Mouse (Mus musculus) neural tube, embryonic 11.5 days (tissue): ENCODE results near the gene Bmf. TPM values are rescaled to one million over a fixed set of nuclear protein-coding genes. Genes with fewer than 3 reads are reported as not detected.

Experiments
- ATAC-seq: fragments of 200-750 bp; cut with Nextera tagmentation; 2 replicates; pipeline ENCODE4 v1.8.0; 2017; ENCODE audit warnings: moderate number of reproducible peaks, mild to moderate bottlenecking, moderate TSS enrichment, moderate library complexity; ENCODE audit not compliant: insufficient read depth, low FRiP score, low TSS enrichment
- DNase-seq: peaks from one replicate; pipeline ENCODE4 v3.0.0-alpha.2; 2015; ENCODE audit warnings: low spot score
- H3K27ac ChIP-seq: fragments of 300-500 bp; sonication (generic); 2 replicates; pipeline ENCODE4 v1.5.1; 2014; ENCODE audit warnings: low read depth, mild to moderate bottlenecking, low read length
- H3K27me3 ChIP-seq: fragments of 300-500 bp; sonication (generic); 2 replicates; pipeline ENCODE4 v1.6.1; 2014; ENCODE audit warnings: mild to moderate bottlenecking, low read length, mixed read lengths; ENCODE audit not compliant: control insufficient read depth, insufficient read depth
- H3K36me3 ChIP-seq: fragments of 300-500 bp; sonication (generic); 2 replicates; pipeline ENCODE4 v1.6.1; 2014; ENCODE audit warnings: mild to moderate bottlenecking, low read length, moderate library complexity, mixed read lengths; ENCODE audit not compliant: control insufficient read depth, insufficient read depth
- H3K4me1 ChIP-seq: fragments of 300-500 bp; sonication (generic); 2 replicates; pipeline ENCODE4 v1.6.1; 2014; ENCODE audit warnings: low read length, mixed read lengths; ENCODE audit not compliant: control insufficient read depth, insufficient read depth
- H3K4me2 ChIP-seq: fragments of 300-500 bp; sonication (generic); 2 replicates; pipeline ENCODE4 v1.6.1; 2014; ENCODE audit warnings: low read depth, mild to moderate bottlenecking, moderate library complexity
- H3K4me3 ChIP-seq: fragments of 300-500 bp; sonication (generic); 2 replicates; pipeline ENCODE4 v1.5.1; 2014; ENCODE audit warnings: low read depth, low read length
- H3K9ac ChIP-seq: fragments of 300-500 bp; sonication (generic); 2 replicates; pipeline ENCODE4 v1.6.1; 2014; ENCODE audit warnings: mild to moderate bottlenecking, low read length
- H3K9me3 ChIP-seq: fragments of 300-500 bp; sonication (generic); 2 replicates; pipeline ENCODE4 v1.6.1; 2016; ENCODE audit warnings: low read length; ENCODE audit not compliant: control insufficient read depth
- WGBS: fragments of 180-500 bp; shearing (Covaris S2); extraction: QIAGEN DNeasy Blood & Tissue Kit; methylation state at CpG from one replicate; pipeline ENCODE4 v1.1.7; 2014; 5-methylcytosine and 5-hydroxymethylcytosine counted together
- polyA plus RNA-seq: library from polyadenylated mRNA; unstranded; fragments of >200 nt; fragmentation: Nextera tagmentation; extraction: Ambion mirVana; gene quantifications from 2 replicates; pipeline ENCODE4 v1.2.1, GENCODE M21; 2014

The Bmf gene
- polyA plus RNA-seq, 1 experiment from 2014 or later = 5.9 TPM

DNA sequence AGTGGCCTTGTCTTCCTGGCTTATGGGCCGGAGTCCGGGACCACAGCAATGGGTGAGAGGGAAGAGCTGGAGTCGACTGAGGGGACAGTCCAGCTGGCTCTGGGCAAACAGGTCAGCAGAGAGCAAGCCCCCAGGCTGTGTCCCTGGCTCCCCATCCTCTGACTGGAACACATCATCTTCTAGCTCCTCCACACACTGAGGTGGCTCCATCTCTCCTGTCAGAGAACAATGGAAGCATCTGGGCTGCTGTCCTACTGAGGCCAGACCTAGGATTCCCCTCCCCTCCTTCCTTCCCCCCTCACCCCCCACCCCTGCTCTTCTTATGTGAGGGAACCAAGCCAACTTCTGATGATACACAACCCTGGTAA lies 2.7 kb downstream of the Bmf start:
- H3K4me3 ChIP-seq = no peak overlapping the region
- peaks cover 46% of the 10 kb centered on the region for H3K4me1 ChIP-seq
- H3K36me3 ChIP-seq = no peaks in the 10 kb centered on the region
- H3K27ac ChIP-seq = no peak overlapping the region
- WGBS = 53% methylated on average over 3 of the region's 3 CpGs
- ATAC-seq (no peak), DNase-seq (no peak)
- H3K9me3 ChIP-seq = no peaks in the 10 kb centered on the region
- no peaks in the 10 kb centered on the region for H3K27me3 ChIP-seq
- no peak overlapping the region; the same call in 1 of the 2 replicates for H3K4me2 ChIP-seq
- no peak overlapping the region for H3K9ac ChIP-seq

DNA sequence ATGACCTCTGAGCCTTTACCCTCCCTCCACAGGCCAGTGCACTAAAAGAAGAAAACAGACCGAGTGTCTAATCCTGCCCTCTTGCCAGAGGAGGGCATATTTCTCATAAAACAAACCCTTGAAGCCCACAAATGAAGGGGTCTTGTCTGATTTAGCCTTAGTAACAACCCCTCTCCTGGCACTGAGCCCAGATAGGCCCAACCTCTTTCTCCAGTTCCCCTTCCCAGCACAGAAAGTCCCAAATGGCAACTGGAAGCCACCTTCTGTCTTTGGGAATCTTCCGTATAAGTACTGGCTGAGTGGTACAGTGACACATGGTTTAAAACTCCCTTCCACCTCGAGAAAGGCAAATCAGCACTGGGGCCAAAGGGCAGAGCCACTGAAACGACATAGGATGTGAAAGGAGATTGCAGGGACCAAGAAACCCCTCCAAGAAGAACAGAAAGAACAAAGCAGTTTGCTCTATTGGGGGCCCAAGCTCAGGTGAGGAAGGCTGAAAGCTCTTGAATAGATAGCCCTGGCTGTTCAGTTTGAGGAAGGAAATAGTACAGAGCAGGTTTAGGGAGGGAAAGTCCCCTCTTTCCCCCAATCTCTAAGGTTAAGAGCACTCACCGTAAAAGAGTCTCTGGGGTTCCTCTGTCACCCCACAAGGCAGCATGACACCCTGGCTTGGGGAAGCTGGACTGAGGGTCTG lies 3.2 kb downstream of the Bmf start:
- Histone ChIP-seq H3K4me1 (peaks cover 46% of the 10 kb centered on the region), H3K9ac (peak overlapping the region; percentile 8)

DNA sequence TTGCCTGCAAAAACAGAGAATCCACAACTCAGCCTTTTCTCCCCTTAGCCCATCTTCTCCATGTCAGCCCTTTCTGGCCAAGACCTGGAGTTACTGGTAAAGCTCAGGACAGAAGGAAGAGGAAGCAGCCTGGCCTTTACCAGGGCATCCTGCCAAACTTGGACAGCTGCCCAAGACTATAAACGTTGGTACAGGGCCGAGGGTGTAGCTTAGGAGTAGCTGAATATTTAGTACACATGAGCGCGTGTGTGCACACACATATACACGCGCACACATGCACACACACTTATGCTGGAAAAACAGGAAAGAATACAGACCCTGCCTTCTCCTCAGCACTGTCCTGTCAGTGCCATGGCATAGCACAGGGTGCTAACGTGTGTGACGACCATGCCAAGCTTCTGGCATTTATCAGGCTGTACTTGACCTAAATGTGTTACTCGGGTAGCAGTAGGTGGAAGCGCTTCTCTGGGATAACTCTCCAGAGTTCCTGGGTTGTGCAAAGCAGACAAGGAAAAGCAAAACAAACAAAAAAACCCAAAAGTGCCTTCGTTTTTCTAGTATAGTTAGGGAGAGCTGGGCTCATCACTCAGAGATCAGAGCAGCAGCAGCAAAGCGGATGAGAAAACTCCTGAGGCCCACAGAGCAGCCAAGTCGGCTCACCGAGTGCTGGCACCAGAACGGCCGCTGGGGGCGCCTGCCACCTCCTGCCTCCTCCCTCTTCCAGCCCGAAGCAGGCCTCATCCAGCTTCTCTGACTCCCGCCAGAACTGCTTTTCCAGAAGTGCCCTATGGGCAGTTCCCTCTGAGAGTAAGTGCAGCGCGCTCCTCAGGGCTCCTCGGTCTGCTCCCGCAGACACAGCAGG lies 4.0 kb downstream of the Bmf start:
- peak overlapping the region; percentile 79; the same call in 1 of the 2 replicates for H3K27ac ChIP-seq
- H3K4me2 ChIP-seq = peak overlapping the region; percentile 6; the same call in 1 of the 2 replicates
- peaks cover 47% of the 10 kb centered on the region for H3K4me1 ChIP-seq
- ATAC-seq (0 out of 2 replicates have a peak, but pooled peaks have one; percentile 7), DNase-seq (peak; percentile 87)
- 28% methylated on average over 23 of the region's 23 CpGs for WGBS
- H3K9ac ChIP-seq = peak overlapping the region; percentile 8
- no peaks in the 10 kb centered on the region for H3K27me3 ChIP-seq
- no peak overlapping the region for H3K4me3 ChIP-seq
- H3K36me3 ChIP-seq = no peaks in the 10 kb centered on the region
- no peaks in the 10 kb centered on the region for H3K9me3 ChIP-seq

More for the DNA sequence above, 3.2 kb downstream of the Bmf start:
- Histone ChIP-seq H3K27me3 (no peaks in the 10 kb centered on the region), H3K27ac (no peak overlapping the region), H3K9me3 (no peaks in the 10 kb centered on the region), H3K36me3 (no peaks in the 10 kb centered on the region), H3K4me2 (peak overlapping the region; percentile 1; the same call in 1 of the 2 replicates), H3K4me3 (no peak overlapping the region)
- ATAC-seq (no peak), DNase-seq (no peak)
- 32% methylated on average over 5 of the region's 5 CpGs for WGBS

DNA sequence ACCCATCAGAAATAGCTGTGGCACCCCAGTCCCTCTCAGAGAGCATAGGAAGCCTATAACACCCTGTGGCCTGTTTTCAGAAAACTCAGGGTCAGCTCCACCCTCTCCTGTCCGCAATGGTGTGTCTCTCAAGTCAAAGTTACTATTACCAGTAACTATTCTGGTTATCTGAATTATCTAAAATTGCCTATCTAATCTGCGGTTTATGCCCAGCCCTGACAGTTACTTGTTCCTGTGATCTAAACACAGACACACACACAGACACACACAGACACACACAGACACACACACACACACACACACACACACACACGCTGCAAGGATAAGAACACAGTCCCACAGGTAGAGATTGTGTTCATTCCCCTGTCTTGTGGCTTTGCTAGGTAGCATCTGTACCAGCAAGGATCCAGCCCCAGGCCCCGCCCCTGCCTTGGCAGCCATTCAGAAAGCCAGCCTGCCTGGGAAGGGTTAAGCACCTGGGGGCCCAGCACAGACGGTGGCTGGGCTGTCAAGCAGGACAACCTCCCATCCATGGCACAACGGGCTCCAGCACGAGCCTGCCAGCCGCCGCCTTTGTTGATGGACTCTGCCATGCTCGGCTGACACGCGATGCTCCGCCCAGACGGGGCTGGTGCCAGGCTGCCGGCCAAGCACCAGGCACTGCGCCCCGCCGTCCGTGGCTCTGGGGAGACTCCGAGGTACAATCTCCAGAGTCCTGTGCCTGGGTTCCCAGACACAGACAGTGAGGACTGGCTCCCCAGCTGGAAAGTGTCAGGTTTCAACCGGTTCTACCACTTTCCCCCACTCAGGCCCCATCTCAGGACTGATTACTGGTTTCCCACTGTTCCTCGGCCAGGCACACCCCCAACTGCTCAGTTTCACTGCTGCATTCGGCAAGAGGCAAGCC lies 5.3 kb downstream of the Bmf start:
- peak overlapping the region; percentile 41 for H3K4me2 ChIP-seq
- peak overlapping the region; percentile 79 for H3K27ac ChIP-seq
- no peaks in the 10 kb centered on the region for H3K36me3 ChIP-seq
- no peaks in the 10 kb centered on the region for H3K9me3 ChIP-seq
- no peaks in the 10 kb centered on the region for H3K27me3 ChIP-seq
- DNase-seq = peak; percentile 67
- peaks cover 55% of the 10 kb centered on the region for H3K4me1 ChIP-seq
- H3K4me3 ChIP-seq = peak overlapping the region; percentile 20
- peak overlapping the region; percentile 37 for H3K9ac ChIP-seq
- ATAC-seq = peak; percentile 18; the same call in 1 of the 2 replicates
- WGBS = 9% methylated on average over 23 of the region's 23 CpGs

DNA sequence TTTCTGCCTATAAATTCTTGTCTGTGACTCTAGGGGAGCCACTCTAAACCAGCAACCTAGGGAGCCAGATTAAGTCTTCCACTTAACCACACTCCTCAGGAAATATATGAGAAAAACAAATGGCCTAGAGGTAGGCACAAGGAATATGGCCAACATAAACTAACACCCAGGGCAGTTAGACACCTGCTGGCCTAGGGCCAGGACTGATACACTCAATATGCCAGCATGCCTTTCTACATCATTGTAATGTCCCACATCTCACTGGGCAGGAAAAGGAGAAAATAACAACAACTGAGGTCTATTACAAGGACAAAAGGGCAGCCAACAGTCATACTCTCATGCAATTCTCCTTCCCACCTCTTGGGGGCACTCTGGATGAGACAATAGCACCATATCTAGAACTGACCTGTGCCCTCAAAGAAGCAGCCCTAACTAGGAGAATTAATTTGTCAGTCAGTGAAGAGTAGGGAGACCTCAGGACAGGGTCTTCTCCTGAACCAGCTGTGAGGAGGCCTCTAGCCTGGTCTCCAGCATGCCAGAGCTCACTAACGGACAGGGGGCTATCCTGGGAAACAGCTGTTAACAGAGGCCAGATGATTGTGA lies 6.4 kb downstream of the Bmf start:
- H3K4me1 ChIP-seq = peaks cover 46% of the 10 kb centered on the region
- no peak overlapping the region for H3K4me2 ChIP-seq
- DNase-seq (no peak), ATAC-seq (no peak)
- no peaks in the 10 kb centered on the region for H3K36me3 ChIP-seq
- H3K9ac ChIP-seq = no peak overlapping the region
- H3K9me3 ChIP-seq = no peaks in the 10 kb centered on the region
- 0 out of 2 replicates have a peak overlapping the region, but pooled peaks have one; percentile 35 for H3K27ac ChIP-seq
- 86% methylated on average over 1 of the region's 1 CpGs for WGBS
- no peaks in the 10 kb centered on the region for H3K27me3 ChIP-seq
- H3K4me3 ChIP-seq = no peak overlapping the region

DNA sequence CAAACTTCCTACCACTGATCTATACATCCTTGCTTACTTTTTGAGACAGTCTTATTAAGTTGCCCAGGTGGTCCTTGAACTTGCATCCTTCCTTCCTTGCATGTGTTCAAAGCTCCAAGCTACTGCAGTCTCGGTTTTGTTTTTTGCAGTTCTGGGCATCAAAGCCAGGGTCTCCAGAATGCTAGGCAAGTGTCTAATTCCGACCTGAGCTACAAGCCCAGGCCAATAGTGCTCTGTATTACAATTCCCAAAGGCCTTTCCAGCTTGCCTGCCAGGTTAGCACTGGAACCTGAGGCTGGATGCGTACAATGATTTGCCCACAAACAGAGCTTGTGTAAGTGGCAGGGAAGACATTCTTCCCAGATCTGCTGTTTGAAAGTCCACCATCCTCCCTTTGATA lies 7.8 kb downstream of the Bmf start:
- WGBS = 86% methylated on average over 3 of the region's 3 CpGs
- no peak overlapping the region for H3K4me2 ChIP-seq
- no peaks in the 10 kb centered on the region for H3K27me3 ChIP-seq
- H3K4me3 ChIP-seq = no peak overlapping the region
- H3K9ac ChIP-seq = no peak overlapping the region
- H3K9me3 ChIP-seq = no peaks in the 10 kb centered on the region
- ATAC-seq (no peak), DNase-seq (no peak)
- H3K4me1 ChIP-seq = peaks cover 38% of the 10 kb centered on the region
- no peak overlapping the region for H3K27ac ChIP-seq
- no peaks in the 10 kb centered on the region for H3K36me3 ChIP-seq

DNA sequence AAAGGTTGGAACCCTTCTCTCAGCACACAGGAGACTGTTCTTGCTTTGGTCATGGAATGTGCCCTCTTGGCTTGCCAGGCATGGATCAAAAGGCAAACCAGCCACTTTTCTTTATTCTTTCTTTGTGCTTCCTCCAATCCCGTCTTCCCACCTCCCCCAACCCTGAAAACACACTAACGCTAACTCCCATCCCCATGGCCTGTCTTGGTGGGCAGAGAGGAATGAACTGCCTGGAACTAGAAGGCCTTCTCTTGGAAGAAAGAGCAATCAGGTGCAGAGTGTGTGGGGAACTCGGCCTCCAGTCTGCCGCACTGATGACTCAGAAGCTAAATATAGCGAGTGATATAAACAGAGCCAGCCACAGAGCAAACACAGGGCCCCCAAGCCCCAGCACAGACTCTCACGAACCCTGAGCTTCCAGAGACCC lies 8.8 kb downstream of the Bmf start:
- no peak overlapping the region for H3K27ac ChIP-seq
- H3K4me1 ChIP-seq = peaks cover 30% of the 10 kb centered on the region
- no peak overlapping the region for H3K4me3 ChIP-seq
- ATAC-seq = no peak
- WGBS = 56% methylated on average over 6 of the region's 6 CpGs
- no peak overlapping the region for H3K4me2 ChIP-seq
- H3K36me3 ChIP-seq = no peaks in the 10 kb centered on the region
- no peak overlapping the region for H3K9ac ChIP-seq
- no peaks in the 10 kb centered on the region for H3K9me3 ChIP-seq
- H3K27me3 ChIP-seq = no peaks in the 10 kb centered on the region
- peak; percentile 15 for DNase-seq
